Mouse (Mus musculus) gastrocnemius, postnatal 10 days (tissue): Measurements from ENCODE around the gene Cd80. TPM values are rescaled to one million over a fixed set of nuclear protein-coding genes. Genes with fewer than 3 reads are reported as not detected.
"Not testable (repeated sequence)": the region's sequence is repeated elsewhere in the genome, so short reads cannot be mapped to it uniquely, and the experiment has no call there.

Experiments
- DNase-seq: peaks from one replicate; pipeline ENCODE4 v3.0.0; 2021; ENCODE audit warnings: mixed read lengths
- long read RNA-seq, 2 experiments: library from polyadenylated mRNA; stranded (forward); transcript quantifications; one replicate each; pipeline ENCODE4 v2.0.0; 2021
- total RNA-seq, 2 experiments: library from RNA; stranded (reverse); gene quantifications; 2 replicates each; pipeline ENCODE4 v1.2.3; 2021

Cd80 gene
- under 1 TPM; 0.23 to 0.36 TPM for total RNA-seq
- long read RNA-seq, experiment 1, partial matches to known transcripts = 0 of 6 reads
- long read RNA-seq, experiment 1, other reads (novel, unspliced or antisense) = 6 of 6 reads
- long read RNA-seq, experiment 2, partial matches to known transcripts = 0 of 13 reads
- long read RNA-seq, experiment 2, other reads (novel, unspliced or antisense) = 13 of 13 reads

- DNase-seq = no peak
These were observed at the start of gene Cd80 for GRCm38 (mm10) chr16:38455511-38456418. Gene Cd80, plus strand, starts transcription at chr16:38455561.

- DNase-seq = no peak
These were observed 49.1 kb upstream of the Cd80 start for GRCm38 (mm10) chr16:38406293-38406692.

GRCm38 (mm10) chr16:38406708-38407107 is 48.7 kb upstream of the Cd80 start:
- DNase-seq = no peak

GRCm38 (mm10) chr16:38407584-38407983 is 47.8 kb upstream of the Cd80 start:
- no peak for DNase-seq

GRCm38 (mm10) chr16:38408416-38408815 is 46.9 kb upstream of the Cd80 start:
- DNase-seq = no peak

- no peak for DNase-seq
These were observed 40.4 kb upstream of the Cd80 start for GRCm38 (mm10) chr16:38414953-38415352.

- no peak for DNase-seq
These were observed 30.0 kb upstream of the Cd80 start for GRCm38 (mm10) chr16:38425374-38425773.

GRCm38 (mm10) chr16:38425799-38426198 is 29.6 kb upstream of the Cd80 start:
- DNase-seq = no peak

GRCm38 (mm10) chr16:38431446-38432185 is 23.7 kb upstream of the Cd80 start:
- DNase-seq = no peak

- DNase-seq = no peak
These were observed 22.6 kb upstream of the Cd80 start, which contains the start of gene Pla1a for GRCm38 (mm10) chr16:38432498-38433425. Gene Pla1a, minus strand, starts transcription at chr16:38433145.

GRCm38 (mm10) chr16:38433514-38433913 is 21.8 kb upstream of the Cd80 start:
- DNase-seq = no peak

GRCm38 (mm10) chr16:38434295-38434795 is 21.0 kb upstream of the Cd80 start:
- DNase-seq = no peak

- no peak for DNase-seq
These were observed 16.2 kb upstream of the Cd80 start for GRCm38 (mm10) chr16:38439190-38439589.

- no peak for DNase-seq
These were observed 15.0 kb upstream of the Cd80 start for GRCm38 (mm10) chr16:38440403-38440802.

GRCm38 (mm10) chr16:38441611-38442010 is 13.8 kb upstream of the Cd80 start:
- DNase-seq = no peak

- no peak for DNase-seq
These were observed 13.1 kb upstream of the Cd80 start for GRCm38 (mm10) chr16:38442216-38442615.

- DNase-seq = no peak
These were observed 11.5 kb upstream of the Cd80 start for GRCm38 (mm10) chr16:38443721-38444464.

GRCm38 (mm10) chr16:38445046-38445445 is 10.3 kb upstream of the Cd80 start:
- no peak for DNase-seq

- DNase-seq = no peak
These were observed 9.8 kb upstream of the Cd80 start for GRCm38 (mm10) chr16:38445576-38445975.

- DNase-seq = not testable (repeated sequence)
These were observed 9.2 kb upstream of the Cd80 start for GRCm38 (mm10) chr16:38446141-38446540.

GRCm38 (mm10) chr16:38447366-38447765 is 8.0 kb upstream of the Cd80 start:
- no peak for DNase-seq
